Mouse (Mus musculus) lung, postnatal 25 days (tissue): Measurements from ENCODE around the gene Bcan.

ENCODE experiments used
- DNase-seq: peaks from one replicate; pipeline ENCODE4 v3.0.0; 2022; ENCODE audit warnings: low spot score

Bcan gene

DNA sequence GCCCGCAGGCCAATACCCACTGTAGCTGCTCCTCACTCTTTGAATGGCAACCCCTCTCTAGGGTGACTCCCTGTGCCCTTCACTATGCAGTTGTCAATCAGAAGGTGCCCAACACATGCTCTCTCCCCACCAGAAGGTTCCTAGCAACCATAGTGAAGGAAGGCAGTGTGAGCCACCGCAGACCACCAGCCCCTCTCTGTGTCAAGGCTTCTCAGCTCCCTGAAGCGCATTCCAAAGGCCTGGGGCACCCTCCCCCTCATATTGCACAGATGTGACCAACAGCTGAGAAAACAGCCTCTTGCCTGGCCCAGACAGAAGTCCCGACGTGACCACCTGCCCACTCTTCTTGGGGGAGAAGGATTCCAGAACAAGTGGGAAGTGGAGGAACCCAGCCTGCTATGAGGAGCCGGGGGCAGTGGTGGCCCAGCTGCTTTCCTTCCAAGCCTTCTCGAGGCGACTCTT, 27.8 kb downstream of the Bcan start:
- no peak for DNase-seq

GRCm38 (mm10) chr3:87971489-87972202, 28.4 kb downstream of the Bcan start:
- DNase-seq = no peak

GRCm38 (mm10) chr3:87970939-87971488, 29.0 kb downstream of the Bcan start, which contains the start of gene Nes:
TSS of gene Nes (plus strand) at chr3:87971078.
- peak; percentile 75 for DNase-seq

GRCm38 (mm10) chr3:87970184-87970938, 29.7 kb downstream of the Bcan start:
- DNase-seq = peak; percentile 67

DNA sequence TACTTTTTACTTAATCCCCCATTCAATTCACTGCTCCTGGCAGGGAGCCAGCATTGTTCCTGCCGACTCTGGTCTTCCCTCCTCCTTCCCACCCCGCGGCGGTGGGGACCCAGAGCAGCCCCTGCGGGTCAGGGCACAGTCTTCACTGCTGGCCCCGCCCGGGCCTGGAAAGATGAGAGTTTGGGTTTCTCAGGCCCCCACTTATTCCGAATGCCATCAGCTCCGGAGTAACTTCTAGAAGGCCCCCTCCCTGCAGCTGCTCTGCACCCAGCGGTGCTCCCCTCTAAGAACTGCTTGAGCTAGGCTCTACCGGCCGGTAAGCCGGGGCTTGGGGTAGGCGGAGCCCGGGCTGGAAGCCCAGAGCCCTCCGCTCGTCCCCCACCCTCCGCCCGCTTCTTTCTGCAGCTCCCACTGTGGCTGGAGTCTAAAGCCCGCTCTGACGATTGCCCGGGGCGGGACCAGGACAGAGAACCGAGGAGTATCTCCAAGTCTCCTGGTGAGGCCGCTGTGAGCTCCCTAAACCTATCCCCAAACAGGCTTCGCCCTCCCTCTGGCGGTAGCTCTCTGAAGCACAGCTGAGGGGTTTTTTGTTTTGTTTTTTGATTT, 39.3 kb downstream of the Bcan start:
- DNase-seq = peak; percentile 90

DNA sequence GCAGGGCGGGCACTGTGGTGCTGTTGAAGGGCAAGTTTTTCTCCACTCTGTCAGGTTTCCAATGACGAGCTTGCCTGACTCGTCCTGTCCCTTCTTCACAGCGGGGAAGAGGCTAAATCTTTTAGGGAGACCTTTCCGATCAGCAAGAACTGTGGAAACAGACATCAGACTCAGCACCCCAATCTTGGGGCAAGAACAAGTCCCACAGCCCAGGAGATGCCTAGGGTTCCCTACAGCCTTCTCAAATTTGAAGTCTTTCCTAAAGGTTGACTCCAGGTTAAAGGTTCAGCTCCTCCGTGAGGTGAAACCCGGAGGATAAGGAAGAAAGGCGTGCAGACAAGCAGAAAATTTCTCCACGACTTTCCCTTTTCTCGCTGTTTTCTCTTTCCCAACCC, 39.8 kb downstream of the Bcan start:
- no peak for DNase-seq

DNA sequence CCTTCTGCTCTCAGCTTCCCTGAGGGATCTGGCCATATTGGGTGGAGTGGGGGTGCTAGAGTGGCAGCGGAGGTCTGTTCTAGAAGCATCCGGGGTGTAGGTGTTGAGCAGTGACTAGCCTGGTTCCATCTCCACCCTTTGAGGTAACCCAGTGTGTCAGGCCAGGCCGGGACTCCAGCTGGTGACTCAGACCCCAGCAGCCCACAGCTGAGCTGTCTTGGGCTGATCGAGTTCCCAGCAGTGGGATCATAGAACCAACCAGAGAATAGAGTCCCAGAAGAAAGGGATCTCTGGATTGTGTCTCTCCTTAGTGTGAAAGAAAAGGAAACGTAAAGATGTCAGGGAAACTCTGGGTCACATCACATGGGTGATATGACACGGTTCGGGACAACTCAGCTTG, 40.7 kb downstream of the Bcan start:
- no peak for DNase-seq

GRCm38 (mm10) chr3:87958967-87959366, 41.1 kb downstream of the Bcan start:
- DNase-seq = no peak

GRCm38 (mm10) chr3:87958476-87958875, 41.6 kb downstream of the Bcan start:
- no peak for DNase-seq

DNA sequence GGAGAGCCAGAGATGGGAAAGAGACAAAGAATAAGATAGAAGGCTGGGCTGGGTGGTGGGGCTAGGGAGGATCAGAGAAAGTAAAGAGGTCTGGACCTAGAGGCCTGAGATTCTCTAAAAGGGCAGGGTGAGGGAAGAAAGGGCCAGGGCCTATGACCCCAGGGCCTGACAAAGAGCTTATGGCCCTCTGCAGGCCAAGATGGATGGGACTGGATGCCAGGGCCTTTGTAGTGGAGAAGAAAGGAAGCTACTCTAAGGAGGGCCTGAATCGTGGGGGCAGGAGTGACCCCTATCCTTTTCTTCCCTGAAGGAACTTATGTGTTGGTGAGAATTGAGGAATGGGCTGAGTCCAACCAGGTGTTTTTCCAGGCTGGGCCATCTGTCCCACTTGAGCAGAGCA, 42.0 kb downstream of the Bcan start:
- DNase-seq = no peak

DNA sequence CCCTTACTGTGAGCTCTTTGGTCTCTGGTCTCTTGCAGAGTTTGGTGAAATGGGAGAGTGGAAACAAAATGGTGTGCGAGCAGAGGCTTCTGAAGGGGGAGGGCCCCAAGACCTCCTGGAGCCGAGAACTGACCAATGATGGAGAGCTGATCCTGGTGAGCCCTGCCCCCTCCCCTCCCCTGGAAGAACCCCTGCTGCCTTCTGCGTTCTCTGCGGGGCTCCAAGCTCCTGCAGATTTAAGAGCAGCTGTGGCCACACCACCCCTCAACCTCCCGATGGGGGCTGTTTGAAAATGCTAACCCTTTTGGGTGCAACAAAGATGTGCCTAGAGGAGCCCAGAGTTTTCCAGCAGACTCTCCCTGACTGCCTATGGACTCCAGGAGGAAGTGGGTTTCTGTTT, 47.6 kb downstream of the Bcan start:
- no peak for DNase-seq

GRCm38 (mm10) chr3:87951946-87952345, 48.1 kb downstream of the Bcan start:
- DNase-seq = no peak

DNA sequence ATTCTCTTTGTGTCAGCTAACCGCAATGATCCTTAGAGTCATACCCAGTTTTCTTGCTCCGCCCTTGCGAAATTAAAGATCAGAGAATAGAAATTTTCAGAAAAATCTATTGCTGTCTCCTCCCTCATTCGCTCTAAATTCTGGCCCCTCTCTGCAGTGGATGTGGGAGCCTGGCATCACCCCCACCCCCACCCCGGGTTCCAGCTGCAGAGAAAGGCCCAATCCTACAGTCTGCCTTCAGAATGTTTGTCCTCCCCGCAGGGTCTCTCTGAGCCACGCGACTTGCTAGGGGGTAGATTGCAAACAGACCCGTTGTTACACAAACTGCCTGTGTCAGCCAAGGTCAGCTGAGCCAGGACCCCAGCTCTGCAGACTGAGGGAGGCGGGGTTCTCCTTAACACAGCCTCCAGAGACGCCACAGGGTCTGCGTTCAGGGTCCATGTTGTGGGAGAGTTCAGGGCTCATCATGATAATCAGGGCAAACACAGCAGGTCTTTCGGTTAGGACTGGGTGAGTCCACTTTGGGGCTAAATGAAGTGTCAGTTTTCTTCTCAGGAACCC, 50.0 kb downstream of the Bcan start:
- no peak for DNase-seq

DNA sequence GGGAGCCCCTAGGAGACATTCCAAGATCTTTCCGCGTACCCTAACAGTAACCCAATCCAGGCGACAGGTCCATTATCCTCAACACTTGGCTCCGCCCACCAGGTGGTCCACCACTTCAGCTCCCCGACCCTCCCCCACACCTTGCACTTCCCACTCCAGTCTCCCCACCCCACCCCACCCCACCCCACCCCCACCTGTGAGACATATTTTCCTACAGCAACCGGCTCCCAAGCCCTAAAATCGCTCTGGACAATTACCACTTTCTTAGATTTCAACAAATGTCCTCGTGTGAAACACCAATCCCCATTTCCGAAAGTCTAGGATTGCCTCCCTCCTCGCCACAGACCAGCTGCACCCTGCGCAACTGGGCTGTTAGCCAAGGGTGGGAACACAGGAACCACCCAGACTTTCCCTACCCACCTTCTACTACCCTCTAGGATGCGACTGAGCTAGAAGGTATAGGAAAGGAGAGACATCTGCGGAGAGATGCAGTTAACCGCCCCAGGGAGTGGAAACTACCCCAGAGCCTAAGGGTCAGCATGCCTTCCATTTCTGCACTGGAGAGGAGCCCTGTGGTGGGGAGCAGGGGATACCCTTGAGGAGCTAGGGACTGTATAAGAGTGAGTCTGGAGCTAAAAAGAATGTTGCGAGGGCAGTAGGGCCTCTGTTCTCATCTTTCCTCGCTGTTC, 50.6 kb downstream of the Bcan start:
- no peak for DNase-seq

DNA sequence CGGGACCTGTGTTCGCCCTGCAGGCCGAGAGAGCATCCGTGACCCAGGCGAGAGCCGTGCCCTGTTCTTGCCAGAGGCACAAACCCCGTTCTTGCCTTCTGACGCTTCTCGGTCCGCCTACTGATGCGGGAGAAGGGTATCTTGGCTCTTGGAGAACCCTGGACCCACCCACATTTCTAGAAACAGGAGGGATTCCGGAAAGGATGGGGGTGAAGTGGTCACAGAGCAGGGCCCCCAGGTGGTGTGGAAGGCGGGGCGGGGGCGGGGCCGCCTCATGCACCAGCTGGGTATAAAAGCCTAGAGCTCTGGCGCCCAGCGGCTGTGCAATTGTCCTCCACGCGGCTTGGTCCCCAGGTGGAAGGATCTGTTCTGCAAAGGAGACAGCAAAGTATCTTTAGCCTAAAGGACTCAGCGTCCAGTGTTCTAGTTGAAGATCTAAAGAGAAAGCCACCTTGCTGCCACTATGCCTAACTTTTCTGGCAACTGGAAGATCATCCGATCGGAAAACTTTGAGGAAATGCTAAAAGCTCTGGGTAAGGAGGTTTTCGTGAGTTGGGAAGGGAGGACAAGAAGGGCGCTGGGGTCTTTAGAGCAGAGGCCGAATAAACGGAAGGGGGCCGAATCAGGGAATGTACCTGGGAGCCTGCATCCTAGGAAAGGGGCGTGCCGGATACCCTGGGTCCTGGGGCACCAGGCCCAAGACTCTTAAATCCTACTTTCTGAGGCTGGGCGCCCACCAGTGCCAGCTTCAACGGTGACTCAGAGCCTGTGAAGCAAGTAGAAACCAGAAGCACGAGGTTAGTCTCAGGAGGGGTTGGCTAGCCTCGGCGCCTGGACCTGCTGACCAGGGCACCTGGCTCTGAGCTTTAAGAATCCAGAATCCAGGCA, 51.4 kb downstream of the Bcan start, which contains the start of gene Crabp2:
Gene Crabp2, plus strand, starts transcription at position 289 of the 888 bp plus-strand sequence.
- no peak for DNase-seq

- DNase-seq = no peak
These were observed 52.2 kb downstream of the Bcan start for GRCm38 (mm10) chr3:87947811-87948199.

DNA sequence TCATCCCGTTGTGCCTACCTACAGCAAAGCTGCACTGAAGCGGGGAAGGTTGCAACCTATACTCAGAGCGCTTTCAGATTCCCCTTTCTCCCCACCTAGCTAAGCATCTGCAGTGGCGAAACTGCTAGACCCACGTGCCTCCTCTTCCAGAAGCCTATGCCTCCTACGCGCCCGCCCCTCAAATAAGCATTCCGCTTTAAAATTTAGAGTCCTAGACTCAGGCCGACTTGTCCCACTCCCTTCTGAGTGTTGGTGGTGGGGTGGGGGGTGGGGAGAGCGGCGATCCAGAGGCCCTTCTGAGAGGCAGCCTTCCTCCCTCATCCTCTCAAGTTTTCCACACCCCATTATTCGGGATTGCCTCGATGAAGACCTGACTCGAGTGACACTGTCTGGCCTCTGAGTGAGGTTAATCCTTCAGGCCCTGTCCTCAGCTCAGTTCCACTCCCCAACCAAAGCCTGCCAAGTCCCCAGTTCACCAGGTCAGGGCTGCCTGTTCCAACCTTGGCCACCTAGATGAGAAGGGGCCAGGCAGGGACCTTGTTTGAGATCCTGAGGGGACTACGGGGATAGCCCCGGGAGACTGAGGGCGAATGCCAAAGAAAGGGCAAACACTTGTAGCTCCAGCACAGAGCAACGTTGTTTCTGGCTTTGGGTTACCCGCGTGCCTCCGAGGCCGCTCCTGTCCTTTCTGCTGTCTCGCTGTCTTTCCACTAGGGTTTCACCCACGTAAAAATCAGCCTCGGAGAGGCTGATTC, 52.8 kb downstream of the Bcan start:
- no peak for DNase-seq

DNA sequence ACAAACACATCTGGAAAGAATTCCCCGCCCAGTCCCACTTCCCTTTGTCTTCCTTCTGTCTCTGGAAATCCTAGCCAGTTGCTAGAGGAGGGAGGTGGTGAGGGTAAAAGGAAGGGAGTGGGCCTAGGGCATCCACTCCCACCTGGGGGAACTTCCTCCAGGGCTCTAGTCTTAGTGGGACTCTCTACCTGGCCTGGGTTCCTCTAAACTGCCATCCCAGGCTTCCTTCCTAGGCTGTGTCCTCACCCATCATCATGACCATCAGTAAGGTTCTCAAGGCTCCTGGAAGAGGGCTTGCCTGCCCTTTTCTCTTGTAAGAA, 53.5 kb downstream of the Bcan start:
- DNase-seq = no peak

DNA sequence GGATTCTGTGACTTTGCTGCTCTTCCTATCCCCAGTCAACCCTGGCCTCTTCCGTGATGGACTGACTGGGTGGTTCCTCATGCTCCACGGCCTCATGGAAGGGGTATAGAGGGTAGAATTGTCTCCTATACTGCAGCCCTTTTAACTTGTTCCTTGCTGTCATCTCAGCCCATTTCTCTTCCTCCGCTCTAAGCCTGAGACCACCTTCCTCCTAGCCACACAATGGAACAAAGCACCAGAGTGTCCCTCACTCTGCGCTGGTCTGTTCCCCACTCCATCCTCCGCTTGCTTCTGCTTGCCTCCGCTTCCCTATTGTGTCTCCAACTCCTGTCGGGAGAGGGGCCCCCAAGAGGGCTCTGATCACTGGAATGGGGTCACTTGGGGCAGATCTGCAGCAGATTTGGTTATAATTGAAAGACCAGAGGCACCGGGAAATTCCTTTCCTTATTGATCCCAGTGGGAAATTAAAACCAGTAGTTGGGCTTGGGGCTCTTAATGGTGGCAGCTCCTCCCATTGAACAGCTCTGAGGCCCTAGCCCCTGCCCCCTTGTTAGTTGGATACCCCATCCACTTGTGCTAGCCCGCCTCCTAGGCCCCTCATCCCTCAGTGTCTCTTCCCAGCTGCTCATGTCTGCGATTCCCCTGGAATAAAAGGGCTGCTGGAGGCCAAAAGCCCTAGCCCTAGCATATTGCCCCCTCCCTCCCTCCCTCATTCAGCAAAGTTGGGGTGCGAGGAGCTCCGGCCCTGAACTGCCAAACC, 54.1 kb downstream of the Bcan start:
- DNase-seq = no peak
